Mouse (Mus musculus) liver, embryonic 14.5 days (tissue): ENCODE measurements around the gene Chrm3. TPM values are rescaled to one million over a fixed set of nuclear protein-coding genes. Genes with fewer than 3 reads are reported as not detected.

Source experiments
- ATAC-seq: fragments of 200-750 bp; cut with Nextera tagmentation; 2 replicates; pipeline ENCODE4 v1.8.0; 2017; ENCODE audit warnings: moderate number of reproducible peaks, mild to moderate bottlenecking, moderate library complexity; ENCODE audit not compliant: insufficient read depth
- DNase-seq, 3 experiments: peaks; one replicate each; pipeline ENCODE4 v3.0.0-alpha.2; 2012 to 2013; ENCODE audit warnings: low read depth in 3 of 3, low spot score in 3 of 3
- H3K27ac ChIP-seq: fragments of 300-500 bp; sonication (generic); 2 replicates; pipeline ENCODE4 v1.5.1; 2014; ENCODE audit warnings: moderate library complexity, mild to moderate bottlenecking, control low read depth, inconsistent platforms
- H3K27me3 ChIP-seq: fragments of 300-500 bp; sonication (generic); 2 replicates; pipeline ENCODE4 v1.6.1; 2014; ENCODE audit warnings: mild to moderate bottlenecking, low read length, moderate library complexity; ENCODE audit not compliant: control insufficient read depth, insufficient read depth
- H3K36me3 ChIP-seq: fragments of 300-500 bp; sonication (generic); replicated peaks from 2 replicates; pipeline ENCODE4 v1.6.1; 2014; ENCODE audit warnings: low read depth; ENCODE audit not compliant: control insufficient read depth, insufficient read depth
- H3K4me1 ChIP-seq, 2 experiments: fragments of 200-500 bp in 1 of 2; fragments of 300-500 bp in 1 of 2; sonication (generic) in 1 of 2; replicated peaks; 2 replicates each; pipeline ENCODE4 v1.6.1; 2012 to 2014; ENCODE audit warnings: antibody characterized with exemption in 1 of 2, inconsistent platforms in 1 of 2, low read length in 1 of 2; ENCODE audit not compliant: control insufficient read depth in 2 of 2, insufficient read depth in 2 of 2
- H3K4me2 ChIP-seq: fragments of 300-500 bp; sonication (generic); 2 replicates; pipeline ENCODE4 v1.6.1; 2014; ENCODE audit warnings: low read depth, mild to moderate bottlenecking, control low read depth, moderate library complexity
- H3K4me3 ChIP-seq, 2 experiments: fragments of 200-500 bp in 1 of 2; fragments of 300-500 bp in 1 of 2; sonication (generic) in 1 of 2; 2 replicates each; pipeline ENCODE4 v1.5.1; 2012 to 2014; ENCODE audit warnings: low read depth in 2 of 2, low read length in 2 of 2, mild to moderate bottlenecking in 2 of 2, control low read depth in 1 of 2, inconsistent platforms in 1 of 2, moderate library complexity in 1 of 2; ENCODE audit not compliant: insufficient read depth in 1 of 2
- H3K9ac ChIP-seq: fragments of 300-500 bp; sonication (generic); replicated peaks from 2 replicates; pipeline ENCODE4 v1.6.1; 2014; ENCODE audit warnings: mild to moderate bottlenecking, control low read depth, moderate library complexity
- H3K9me3 ChIP-seq: fragments of 300-500 bp; sonication (generic); 2 replicates; pipeline ENCODE4 v1.6.1; 2016; ENCODE audit warnings: low read length, mixed read lengths; ENCODE audit not compliant: control insufficient read depth
- CTCF ChIP-seq: IDR thresholded peaks from 2 replicates; pipeline ENCODE4 v1.5.1; 2016; ENCODE audit warnings: antibody characterized with exemption, low read depth, control low read depth
- EP300 ChIP-seq: IDR thresholded peaks from 2 replicates; pipeline ENCODE4 v1.6.1; 2016; ENCODE audit warnings: antibody characterized with exemption, low read depth
- WGBS: fragments of 180-500 bp; shearing (Covaris S2); extraction: QIAGEN DNeasy Blood & Tissue Kit; methylation state at CpG from one replicate; pipeline ENCODE4 v1.1.7; 2014; ENCODE audit not compliant: insufficient replicate concordance; 5-methylcytosine and 5-hydroxymethylcytosine counted together
- polyA plus RNA-seq, 2 experiments: library from polyadenylated mRNA; depleted of rRNA in 1 of 2; stranded (reverse) in 1 of 2; unstranded in 1 of 2; fragments of >200 nt; fragmentation: Nextera tagmentation in 1 of 2; extraction: Ambion mirVana in 1 of 2; gene quantifications; 2 replicates each; pipeline versions ENCODE4 v1.2.1 to v1.2.3; 2012 to 2014

Chrm3 gene
- polyA plus RNA-seq, 2 experiments, result 0.03 TPM; not detected in 1

DNA sequence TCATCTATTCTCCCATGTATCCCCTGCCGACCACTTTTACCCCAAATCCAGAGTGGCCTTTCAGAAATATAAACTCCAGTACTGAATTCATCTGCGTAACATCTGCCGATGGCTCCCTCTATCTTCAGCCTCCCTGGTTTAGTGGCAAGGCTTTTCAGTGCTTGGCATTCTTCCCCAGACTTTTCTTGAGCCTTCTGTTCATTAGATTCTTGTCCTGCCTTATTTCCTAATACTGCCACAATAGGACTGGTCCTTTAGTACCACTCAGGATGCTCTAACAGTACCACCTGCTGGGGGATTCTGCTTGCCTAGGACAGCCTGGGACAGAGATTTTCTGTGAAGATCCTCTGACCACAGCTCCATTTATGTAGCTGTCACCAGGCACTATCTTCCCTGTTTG lies 367.1 kb downstream of the Chrm3 start:
- H3K4me2 ChIP-seq, result no peak overlapping the region
- no peaks in the 10 kb centered on the region for H3K4me1 ChIP-seq
- H3K36me3 ChIP-seq, result no peaks in the 10 kb centered on the region
- no peak overlapping the region for H3K9ac ChIP-seq
- H3K9me3 ChIP-seq, result no peaks in the 10 kb centered on the region
- TF ChIP-seq CTCF (no peak), EP300 (no peak)
- WGBS, result 70% methylated on average over 3 of the region's 3 CpGs
- DNase-seq (no peak), ATAC-seq (no peak)
- H3K4me3 ChIP-seq, result no peak overlapping the region
- no peak overlapping the region for H3K27ac ChIP-seq
- no peaks in the 10 kb centered on the region for H3K27me3 ChIP-seq

DNA sequence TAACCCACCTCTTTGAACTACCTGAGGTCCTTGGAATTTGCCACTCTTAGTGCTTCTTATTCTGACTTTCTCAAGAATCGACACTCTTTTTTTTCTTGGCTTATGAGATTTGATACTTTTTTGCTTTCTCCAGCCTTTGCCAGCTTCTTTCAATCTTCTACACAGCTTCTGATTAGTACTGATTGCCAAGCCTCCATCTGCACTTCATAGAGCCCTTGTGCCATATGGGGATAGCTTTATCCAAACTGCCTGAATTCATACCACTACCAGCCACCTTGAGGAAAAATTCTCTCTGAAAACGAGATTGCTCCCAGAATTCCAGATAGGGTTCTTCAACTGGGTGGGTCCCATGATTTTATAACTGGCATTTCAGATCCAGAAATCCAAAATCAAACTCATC lies 368.0 kb downstream of the Chrm3 start:
- Histone ChIP-seq H3K9me3 (no peaks in the 10 kb centered on the region), H3K4me1 (no peaks in the 10 kb centered on the region), H3K27me3 (no peaks in the 10 kb centered on the region), H3K36me3 (no peaks in the 10 kb centered on the region), H3K9ac (no peak overlapping the region), H3K27ac (no peak overlapping the region), H3K4me2 (no peak overlapping the region), H3K4me3 (no peak overlapping the region)
- DNase-seq (no peak), ATAC-seq (no peak)
- 44% methylated on average over 2 of the region's 2 CpGs for WGBS
- TF ChIP-seq EP300 (no peak), CTCF (no peak)

GRCm38 (mm10) chr13:9985648-9986047 lies 375.0 kb downstream of the Chrm3 start:
- TF ChIP-seq CTCF (no peak), EP300 (no peak)
- WGBS, result 23% methylated on average over 6 of the region's 6 CpGs
- no peaks in the 10 kb centered on the region for H3K4me1 ChIP-seq
- no peak overlapping the region for H3K4me2 ChIP-seq
- no peak for DNase-seq
- H3K4me3 ChIP-seq, result no peak overlapping the region
- no peak overlapping the region for H3K27ac ChIP-seq
- no peaks in the 10 kb centered on the region for H3K36me3 ChIP-seq
- no peak overlapping the region for H3K9ac ChIP-seq
- no peak for ATAC-seq
- H3K9me3 ChIP-seq, result no peaks in the 10 kb centered on the region
- no peaks in the 10 kb centered on the region for H3K27me3 ChIP-seq

DNA sequence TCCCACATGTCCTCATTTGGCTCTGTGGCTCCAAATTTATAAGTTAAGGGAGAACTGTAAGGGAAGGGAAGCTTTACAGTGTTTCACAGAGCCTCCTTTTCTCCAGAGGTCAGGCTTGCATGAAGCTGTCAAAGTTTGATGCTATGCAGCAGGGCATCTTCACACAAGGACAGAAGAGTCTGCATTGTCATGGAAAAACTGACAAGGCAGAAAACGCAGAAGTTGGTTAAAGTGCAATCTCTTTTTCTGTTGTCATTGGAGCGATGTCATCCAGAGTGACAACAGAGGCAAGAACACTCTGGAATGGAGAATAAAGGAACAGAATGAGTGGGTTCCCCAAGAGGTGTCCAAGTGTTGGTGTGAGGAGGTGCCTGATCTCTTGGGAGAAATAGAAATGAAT lies 377.4 kb downstream of the Chrm3 start:
- Histone ChIP-seq H3K9me3 (no peaks in the 10 kb centered on the region), H3K27me3 (no peaks in the 10 kb centered on the region), H3K27ac (no peak overlapping the region), H3K4me1 (no peaks in the 10 kb centered on the region), H3K4me2 (no peak overlapping the region), H3K4me3 (no peak overlapping the region), H3K36me3 (no peaks in the 10 kb centered on the region), H3K9ac (no peak overlapping the region)
- ATAC-seq (no peak), DNase-seq (no peak)
- WGBS, result 70% methylated on average over 2 of the region's 2 CpGs
- TF ChIP-seq CTCF, result no peak
- TF ChIP-seq EP300, result no peak

GRCm38 (mm10) chr13:9977699-9978098 lies 382.9 kb downstream of the Chrm3 start:
- TF ChIP-seq EP300, result no peak
- TF ChIP-seq CTCF, result no peak
- H3K9me3 ChIP-seq, result no peaks in the 10 kb centered on the region
- H3K4me3 ChIP-seq, result no peak overlapping the region
- no peaks in the 10 kb centered on the region for H3K36me3 ChIP-seq
- H3K4me1 ChIP-seq, result no peaks in the 10 kb centered on the region
- ATAC-seq (no peak), DNase-seq (no peak)
- H3K27me3 ChIP-seq, result no peaks in the 10 kb centered on the region
- no peak overlapping the region for H3K4me2 ChIP-seq
- H3K9ac ChIP-seq, result no peak overlapping the region
- no peak overlapping the region for H3K27ac ChIP-seq
- 56% methylated on average over 1 of the region's 1 CpGs for WGBS
